Mouse (Mus musculus) lung, postnatal 0 days (tissue): ENCODE results near the gene Gpi1.

Experiments used
- CTCF ChIP-seq: IDR thresholded peaks from 2 replicates; pipeline ENCODE4 v1.5.1; 2016; ENCODE audit warnings: antibody characterized with exemption, mild to moderate bottlenecking
- EP300 ChIP-seq: IDR thresholded peaks from 2 replicates; pipeline ENCODE4 v1.6.1; 2016; ENCODE audit warnings: antibody characterized with exemption, mild to moderate bottlenecking, control low read depth

- TF ChIP-seq CTCF, result no peak
- no peak for TF ChIP-seq EP300
Observed at GRCm38 (mm10) chr7:34246870-34247499, 16.8 kb upstream of the Gpi1 start.
